Mouse (Mus musculus): Measurements from ENCODE around the gene Rbfox3. TPM values are rescaled to one million over a fixed set of nuclear protein-coding genes. Genes with fewer than 3 reads are reported as not detected.
A peak's percentile ranks its signal among the peaks of the same experiment; 100 is the strongest.

The Rbfox3 gene
- polyA plus RNA-seq, 1 experiment from 2014 or later, result 0.13 TPM

DNA sequence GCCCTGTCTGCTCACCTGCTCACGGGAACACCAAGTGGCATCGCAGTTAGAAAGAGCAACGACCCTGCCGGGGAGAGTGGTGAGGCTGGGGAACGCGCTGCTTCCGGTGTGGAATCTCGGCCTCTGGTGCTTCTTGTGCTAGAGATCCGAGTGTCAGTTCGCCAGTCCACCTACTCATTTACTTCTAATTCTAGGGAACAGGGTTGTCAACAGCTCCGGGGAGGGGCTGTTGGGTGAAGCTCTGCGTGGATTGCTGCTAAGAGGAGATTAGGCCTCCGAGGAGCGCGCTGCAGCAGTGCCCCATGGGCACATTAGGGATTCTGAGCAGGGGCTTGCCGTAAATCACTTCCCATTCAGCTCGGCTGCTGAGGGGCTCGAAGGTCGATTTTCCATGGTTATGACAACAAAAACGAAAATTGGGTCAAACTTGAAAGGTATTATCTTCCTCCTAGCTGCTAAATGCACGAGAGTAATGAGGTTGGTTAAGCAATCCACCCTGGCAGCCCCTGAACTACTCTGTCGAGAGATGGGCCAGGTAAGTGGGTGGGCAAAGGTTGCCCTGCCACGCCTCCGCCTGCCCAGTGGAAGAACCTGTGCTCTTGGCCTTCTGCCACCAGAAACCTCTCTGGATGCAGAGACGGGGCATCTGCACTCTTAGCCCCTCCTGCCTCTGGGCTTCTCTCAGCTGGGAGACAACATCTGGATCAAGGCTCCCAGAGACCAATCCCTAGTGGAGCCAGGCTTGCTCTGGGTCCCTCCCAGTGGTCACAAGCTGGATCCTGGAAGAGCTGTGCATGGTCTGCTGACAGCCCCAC lies 85.9 kb downstream of the Rbfox3 start:
- TF ChIP-seq CTCF (IDR thresholded peaks at IDR 0.05; ENCODE audit: low read depth), result no peak
- H3K4me1 ChIP-seq (ENCODE audit: insufficient read depth), result no peaks in the 10 kb centered on the region
- no peaks in the 10 kb centered on the region for H3K9me3 ChIP-seq (ENCODE audit: low read depth, low read length)
- DNase-seq (no peak), ATAC-seq (ENCODE audit: insufficient read depth) (no peak)
- no peaks in the 10 kb centered on the region for H3K27me3 ChIP-seq (ENCODE audit: insufficient read depth, low read length)
- no peaks in the 10 kb centered on the region for H3K36me3 ChIP-seq (ENCODE audit: insufficient read depth)
- H3K4me3 ChIP-seq (ENCODE audit: low read depth, low read length), result no peak overlapping the region
- H3K9ac ChIP-seq, result no peak overlapping the region
- no peak overlapping the region for H3K4me2 ChIP-seq
- no peak overlapping the region for H3K27ac ChIP-seq (ENCODE audit: low read depth)
- 61% methylated on average over 25 of the region's 25 CpGs for WGBS

- Histone ChIP-seq H3K9me3 (ENCODE audit: low read depth, low read length) (no peaks in the 10 kb centered on the region), H3K27ac (ENCODE audit: low read depth) (no peak overlapping the region), H3K9ac (no peak overlapping the region), H3K4me2 (no peak overlapping the region), H3K4me1 (ENCODE audit: insufficient read depth) (no peaks in the 10 kb centered on the region), H3K36me3 (ENCODE audit: insufficient read depth) (no peaks in the 10 kb centered on the region), H3K27me3 (ENCODE audit: insufficient read depth, low read length) (no peaks in the 10 kb centered on the region), H3K4me3 (ENCODE audit: low read depth, low read length) (no peak overlapping the region)
- 24% methylated on average over 2 of the region's 2 CpGs for WGBS
- no peak for TF ChIP-seq CTCF (IDR thresholded peaks at IDR 0.05; ENCODE audit: low read depth)
- ATAC-seq (ENCODE audit: insufficient read depth) (no peak), DNase-seq (peak; percentile 3)
These were observed 90.0 kb downstream of the Rbfox3 start for GRCm38 (mm10) chr11:118821353-118821752.

- H3K27me3 ChIP-seq (ENCODE audit: insufficient read depth, low read length), result no peaks in the 10 kb centered on the region
- ATAC-seq (ENCODE audit: insufficient read depth) (no peak), DNase-seq (no peak)
- H3K4me3 ChIP-seq (ENCODE audit: low read depth, low read length), result no peak overlapping the region
- no peak overlapping the region for H3K27ac ChIP-seq (ENCODE audit: low read depth)
- no peaks in the 10 kb centered on the region for H3K4me1 ChIP-seq (ENCODE audit: insufficient read depth)
- H3K4me2 ChIP-seq, result no peak overlapping the region
- no peak overlapping the region for H3K9ac ChIP-seq
- WGBS, result 92% methylated on average over 8 of the region's 8 CpGs
- no peak for TF ChIP-seq CTCF (IDR thresholded peaks at IDR 0.05; ENCODE audit: low read depth)
- H3K9me3 ChIP-seq (ENCODE audit: low read depth, low read length), result no peaks in the 10 kb centered on the region
- no peaks in the 10 kb centered on the region for H3K36me3 ChIP-seq (ENCODE audit: insufficient read depth)
These were observed 92.9 kb downstream of the Rbfox3 start for GRCm38 (mm10) chr11:118818528-118818927.

DNA sequence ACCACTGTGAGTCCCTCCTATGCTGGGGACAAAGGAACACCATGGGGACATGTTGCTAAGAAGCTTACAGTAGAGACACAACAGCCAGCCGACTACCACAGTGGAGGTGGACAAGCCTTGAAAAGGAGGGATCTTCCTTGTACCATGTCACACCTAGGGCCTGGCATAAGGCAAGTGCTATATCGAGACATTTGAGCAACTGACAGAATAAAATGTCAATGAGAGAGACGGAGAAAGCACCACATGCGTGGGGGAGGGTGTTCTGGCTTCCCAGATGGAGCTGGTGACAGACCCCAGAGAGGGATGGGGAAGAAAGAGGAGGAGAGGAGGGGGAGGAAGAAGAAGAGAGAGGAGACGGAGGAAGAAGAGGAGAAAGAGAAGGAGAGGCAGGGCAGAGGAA lies 96.3 kb downstream of the Rbfox3 start:
- Histone ChIP-seq H3K9me3 (ENCODE audit: low read depth, low read length) (no peaks in the 10 kb centered on the region), H3K27ac (ENCODE audit: low read depth) (no peak overlapping the region)
- 67% methylated on average over 5 of the region's 5 CpGs for WGBS

GRCm38 (mm10) chr11:118813942-118814341 lies 97.5 kb downstream of the Rbfox3 start:
- H3K9me3 ChIP-seq (ENCODE audit: low read depth, low read length), result no peaks in the 10 kb centered on the region
- DNase-seq (no peak), ATAC-seq (ENCODE audit: insufficient read depth) (no peak)
- TF ChIP-seq CTCF (IDR thresholded peaks at IDR 0.05; ENCODE audit: low read depth), result no peak
- H3K9ac ChIP-seq, result no peak overlapping the region
- H3K4me2 ChIP-seq, result no peak overlapping the region
- no peak overlapping the region for H3K4me3 ChIP-seq (ENCODE audit: low read depth, low read length)
- H3K36me3 ChIP-seq (ENCODE audit: insufficient read depth), result no peaks in the 10 kb centered on the region
- no peak overlapping the region for H3K27ac ChIP-seq (ENCODE audit: low read depth)
- no peaks in the 10 kb centered on the region for H3K27me3 ChIP-seq (ENCODE audit: insufficient read depth, low read length)
- no peaks in the 10 kb centered on the region for H3K4me1 ChIP-seq (ENCODE audit: insufficient read depth)
- 59% methylated on average over 11 of the region's 11 CpGs for WGBS

More for the DNA sequence above, 96.3 kb downstream of the Rbfox3 start:
- no peak for TF ChIP-seq CTCF (IDR thresholded peaks at IDR 0.05; ENCODE audit: low read depth)
- no peak overlapping the region for H3K4me3 ChIP-seq (ENCODE audit: low read depth, low read length)
- H3K4me1 ChIP-seq (ENCODE audit: insufficient read depth), result no peaks in the 10 kb centered on the region
- DNase-seq (no peak), ATAC-seq (ENCODE audit: insufficient read depth) (no peak)
- no peak overlapping the region for H3K9ac ChIP-seq
- H3K36me3 ChIP-seq (ENCODE audit: insufficient read depth), result no peaks in the 10 kb centered on the region
- H3K27me3 ChIP-seq (ENCODE audit: insufficient read depth, low read length), result no peaks in the 10 kb centered on the region
- no peak overlapping the region for H3K4me2 ChIP-seq

GRCm38 (mm10) chr11:118811404-118811803 lies 100.0 kb downstream of the Rbfox3 start:
- no peak overlapping the region for H3K27ac ChIP-seq (ENCODE audit: low read depth)
- no peaks in the 10 kb centered on the region for H3K36me3 ChIP-seq (ENCODE audit: insufficient read depth)
- H3K9me3 ChIP-seq (ENCODE audit: low read depth, low read length), result no peaks in the 10 kb centered on the region
- ATAC-seq (ENCODE audit: insufficient read depth) (no peak), DNase-seq (no peak)
- 0 out of 2 replicates have a peak, but pooled peaks cover 5% of the 10 kb centered on the region for H3K4me1 ChIP-seq (ENCODE audit: insufficient read depth)
- no peak overlapping the region for H3K4me3 ChIP-seq (ENCODE audit: low read depth, low read length)
- no peak for TF ChIP-seq CTCF (IDR thresholded peaks at IDR 0.05; ENCODE audit: low read depth)
- no peak overlapping the region for H3K4me2 ChIP-seq
- no peak overlapping the region for H3K9ac ChIP-seq
- no peaks in the 10 kb centered on the region for H3K27me3 ChIP-seq (ENCODE audit: insufficient read depth, low read length)
- 85% methylated on average over 7 of the region's 7 CpGs for WGBS

- Histone ChIP-seq H3K27me3 (ENCODE audit: insufficient read depth, low read length) (no peaks in the 10 kb centered on the region), H3K4me2 (no peak overlapping the region), H3K36me3 (ENCODE audit: insufficient read depth) (no peaks in the 10 kb centered on the region), H3K4me1 (ENCODE audit: insufficient read depth) (0 out of 2 replicates have a peak, but pooled peaks cover 5% of the 10 kb centered on the region), H3K9ac (no peak overlapping the region), H3K27ac (ENCODE audit: low read depth) (no peak overlapping the region), H3K9me3 (ENCODE audit: low read depth, low read length) (no peaks in the 10 kb centered on the region), H3K4me3 (ENCODE audit: low read depth, low read length) (no peak overlapping the region)
- peak; percentile 28 for DNase-seq
- 12% methylated on average over 15 of the region's 15 CpGs for WGBS
- ATAC-seq (ENCODE audit: insufficient read depth), result no peak
- TF ChIP-seq CTCF (IDR thresholded peaks at IDR 0.05; ENCODE audit: low read depth), result no peak
These were observed 103.9 kb downstream of the Rbfox3 start for GRCm38 (mm10) chr11:118807511-118807910.
